Mouse (Mus musculus): ENCODE measurements around the gene Mapk7. TPM values are rescaled to one million over a fixed set of nuclear protein-coding genes. Genes with fewer than 3 reads are reported as not detected.

Gene Mapk7
- total RNA-seq (2022) = 1 to 10 TPM; 2.0 to 4.6 (median 2.3) TPM

GRCm38 (mm10) chr11:61494129-61494997 lies at the start of gene Mapk7:
Mapk7 (minus strand) TSS chr11:61494406.
- peak; percentile 96 for DNase-seq (ENCODE audit: low spot score in 2 of 2)

- no peak for DNase-seq (ENCODE audit: low spot score in 2 of 2)
Measured at GRCm38 (mm10) chr11:61541106-61541505, 46.9 kb upstream of the Mapk7 start.

- no peak for DNase-seq (ENCODE audit: low spot score in 2 of 2)
Measured at GRCm38 (mm10) chr11:61540642-61541041, 46.4 kb upstream of the Mapk7 start.

- DNase-seq (ENCODE audit: low spot score in 2 of 2) = no peak
Measured at GRCm38 (mm10) chr11:61537362-61537761, 43.2 kb upstream of the Mapk7 start.

DNA sequence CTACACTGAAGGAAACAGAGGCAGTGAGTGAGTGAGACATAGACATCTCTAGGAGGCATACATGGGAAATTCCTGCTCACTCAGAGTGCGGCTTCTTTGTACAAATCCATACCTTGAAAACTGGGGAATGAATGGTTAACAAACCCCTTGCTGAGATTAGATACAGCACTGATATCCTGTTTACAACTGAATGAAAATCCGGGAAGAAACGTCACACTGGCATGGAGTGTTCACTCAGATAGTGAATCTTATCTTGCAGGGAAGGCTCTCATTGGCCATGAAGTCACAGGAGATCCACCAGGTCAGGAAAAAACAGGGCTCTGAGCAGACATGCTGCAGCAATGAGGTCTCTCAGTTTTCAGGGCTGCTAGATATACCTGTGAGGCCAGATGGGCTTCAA lies 42.7 kb upstream of the Mapk7 start:
- no peak for DNase-seq (ENCODE audit: low spot score in 2 of 2)

DNA sequence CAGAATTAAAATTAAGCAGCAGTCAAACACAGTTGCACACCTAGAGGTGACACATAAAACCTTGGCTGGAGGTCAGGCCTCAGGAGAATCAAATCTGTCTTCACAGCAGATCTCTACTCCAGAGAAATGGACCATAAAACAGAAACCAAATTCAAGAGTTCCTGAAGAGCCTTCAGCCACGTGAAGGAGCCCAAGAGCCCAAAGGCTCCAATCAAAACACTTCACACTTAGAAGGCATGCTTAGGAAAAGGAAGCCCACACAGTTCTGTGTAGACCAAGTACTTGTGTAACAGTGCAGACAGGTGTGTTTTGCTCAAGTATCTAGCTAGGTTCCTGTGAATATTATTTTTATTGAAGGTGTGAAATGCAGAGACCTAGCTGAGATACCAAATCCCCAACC lies 41.3 kb upstream of the Mapk7 start:
- DNase-seq (ENCODE audit: low spot score in 2 of 2) = no peak

- no peak for DNase-seq (ENCODE audit: low spot score in 2 of 2)
Measured at GRCm38 (mm10) chr11:61533571-61533970, 39.4 kb upstream of the Mapk7 start.

DNA sequence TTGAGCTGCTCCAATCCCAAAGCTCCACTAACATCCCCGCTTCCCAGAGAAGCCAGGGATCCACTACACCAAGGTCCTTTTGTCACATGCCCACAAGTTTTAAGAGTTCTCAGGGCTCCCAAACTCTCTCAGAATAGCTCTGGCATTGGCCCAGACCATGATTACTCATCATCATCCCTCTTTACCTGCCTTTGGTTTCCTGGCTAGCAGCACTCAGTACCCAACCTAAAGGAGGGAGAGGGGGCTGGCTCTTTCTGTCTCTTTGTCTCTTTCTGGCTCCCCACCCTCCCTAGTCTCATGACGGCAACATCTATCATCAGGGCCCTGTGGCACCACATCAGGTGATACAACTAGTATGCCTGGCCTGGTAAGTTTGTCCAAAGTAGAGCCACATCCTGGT lies 38.6 kb upstream of the Mapk7 start:
- DNase-seq (ENCODE audit: low spot score in 2 of 2) = no peak

DNA sequence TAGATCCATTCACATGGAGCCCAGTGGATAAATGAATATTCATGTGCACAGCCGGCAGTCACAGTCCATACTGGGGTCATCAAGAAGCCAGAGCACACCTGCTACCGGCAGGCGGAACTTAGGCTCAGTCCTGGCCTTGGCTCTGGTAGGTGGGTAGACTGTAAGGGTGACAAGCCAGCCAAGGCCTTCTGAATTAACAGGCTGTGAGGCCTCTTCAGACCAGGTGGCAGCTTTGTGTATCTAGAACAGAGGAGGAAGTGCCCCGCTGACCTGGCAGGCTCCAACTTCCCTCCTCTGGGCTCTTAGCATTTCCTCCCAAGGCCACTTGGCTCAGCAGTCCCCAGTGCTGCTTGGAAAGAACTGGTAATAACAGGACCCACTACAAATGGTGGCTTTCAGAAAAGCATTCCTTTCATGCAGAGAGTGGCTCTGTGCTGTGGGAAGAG lies 35.1 kb upstream of the Mapk7 start:
- DNase-seq (ENCODE audit: low spot score in 2 of 2) = no peak

DNA sequence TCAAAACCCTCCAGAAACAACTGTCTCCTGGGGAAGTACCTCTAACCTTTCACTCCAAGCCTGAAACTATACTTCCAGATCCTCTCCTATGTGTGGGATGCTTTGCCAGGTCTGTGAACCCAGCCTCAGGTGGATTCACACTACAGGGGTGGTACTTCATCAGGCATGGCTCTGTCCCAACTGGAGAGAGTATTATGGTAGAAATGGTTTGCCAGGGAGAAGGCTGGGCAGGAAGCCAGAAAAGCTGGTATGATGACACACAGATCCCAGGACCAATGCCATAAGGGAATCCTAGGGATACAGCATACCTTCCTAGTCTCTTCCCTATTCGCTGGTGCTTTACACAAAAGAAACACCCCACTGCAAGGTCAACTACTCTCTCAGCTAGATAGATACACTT lies 32.7 kb upstream of the Mapk7 start:
- no peak for DNase-seq (ENCODE audit: low spot score in 2 of 2)

- DNase-seq (ENCODE audit: low spot score in 2 of 2) = no peak
Measured at GRCm38 (mm10) chr11:61519484-61520107, 25.4 kb upstream of the Mapk7 start.

DNA sequence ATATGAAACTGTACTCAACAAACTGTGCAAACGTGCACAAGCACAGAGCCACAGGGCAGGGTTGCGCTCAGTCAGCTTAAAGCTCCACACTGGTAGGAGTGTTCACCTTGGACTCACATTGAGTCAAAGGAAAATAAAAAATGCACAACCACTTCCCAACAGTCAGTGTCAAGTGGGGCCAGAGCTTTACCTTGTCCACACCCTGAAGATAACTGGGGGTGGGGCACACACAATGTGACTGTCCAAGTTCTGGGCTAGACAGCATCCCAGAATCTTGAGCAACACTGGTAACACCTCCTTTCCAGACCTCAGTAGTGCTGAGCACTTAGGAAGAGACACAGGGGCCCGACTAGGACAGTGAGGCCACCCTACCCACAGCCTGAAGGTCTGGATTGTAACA lies 24.7 kb upstream of the Mapk7 start:
- no peak for DNase-seq (ENCODE audit: low spot score in 2 of 2)

- DNase-seq (ENCODE audit: low spot score in 2 of 2) = no peak
Measured at GRCm38 (mm10) chr11:61517971-61518370, 23.8 kb upstream of the Mapk7 start.

DNA sequence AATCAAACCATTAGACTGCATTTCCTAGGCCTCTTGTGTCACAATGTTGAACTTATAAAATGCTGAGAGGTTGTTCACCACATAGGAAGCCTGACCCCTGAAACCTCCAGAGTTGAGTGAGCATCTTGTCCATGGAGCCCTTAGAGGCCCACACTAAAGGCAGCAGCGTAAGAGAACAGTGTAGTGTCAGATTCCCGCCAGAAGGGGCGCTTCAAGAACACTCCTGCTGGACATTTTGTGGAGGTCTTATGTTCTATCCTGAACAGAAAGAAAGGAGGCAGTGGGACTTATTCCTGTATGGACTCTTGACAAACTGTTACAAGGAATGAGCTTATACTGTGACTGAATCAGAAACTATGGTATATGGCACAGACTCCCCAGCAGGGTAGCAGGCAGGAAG lies 20.7 kb upstream of the Mapk7 start:
- no peak for DNase-seq (ENCODE audit: low spot score in 2 of 2)

DNA sequence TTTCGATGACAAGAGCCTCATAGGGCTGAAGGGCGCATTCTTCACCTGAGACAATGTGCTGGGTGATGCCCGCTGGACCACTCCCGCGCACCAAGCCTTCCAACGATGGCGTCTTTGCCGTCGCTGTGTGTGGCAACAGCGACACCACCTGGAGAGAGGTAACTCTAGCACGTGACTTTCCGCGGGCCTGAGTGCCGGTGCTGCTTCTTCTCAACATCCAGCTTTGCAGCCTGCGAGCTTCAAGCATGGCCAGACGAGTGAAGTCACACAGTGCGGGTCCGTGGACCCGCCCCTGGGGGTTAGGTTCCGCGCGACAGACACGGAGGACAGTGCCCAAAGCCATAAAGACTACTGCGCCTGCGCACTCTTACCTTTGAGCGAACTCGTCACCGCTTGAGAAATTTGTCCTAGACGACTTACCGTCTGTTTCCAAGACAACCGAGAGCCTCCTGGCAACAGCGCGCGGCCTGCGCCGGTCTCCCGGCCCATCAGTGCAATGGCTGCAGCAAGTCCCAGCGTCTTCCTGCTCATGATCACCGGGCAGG lies 10.6 kb upstream of the Mapk7 start, which contains the start of gene B9d1:
TSS of gene B9d1 (plus strand) at position 432 of the 545 bp plus-strand sequence.
- DNase-seq (ENCODE audit: low spot score in 2 of 2) = peak; percentile 92 to 93

DNA sequence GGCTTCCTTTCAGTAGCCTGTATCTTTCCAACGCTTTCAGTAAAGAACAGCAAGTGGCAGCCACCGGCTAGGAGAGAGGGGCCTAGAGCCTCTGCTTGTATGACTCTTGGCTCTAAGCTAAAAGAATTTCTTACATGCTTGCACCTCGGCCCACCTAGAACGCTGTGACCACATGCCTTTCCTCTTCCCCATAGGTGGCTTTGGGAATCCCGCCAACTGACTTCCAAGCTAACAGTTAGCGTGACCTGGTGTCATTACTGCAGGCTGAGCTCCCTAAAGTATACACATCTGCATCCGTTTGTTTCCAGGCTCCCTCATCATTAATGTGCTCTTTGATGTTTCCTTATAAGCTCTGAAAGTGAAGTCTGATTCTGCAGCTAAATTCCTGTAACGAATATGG lies 9.7 kb upstream of the Mapk7 start:
- DNase-seq (ENCODE audit: low spot score in 2 of 2) = no peak

DNA sequence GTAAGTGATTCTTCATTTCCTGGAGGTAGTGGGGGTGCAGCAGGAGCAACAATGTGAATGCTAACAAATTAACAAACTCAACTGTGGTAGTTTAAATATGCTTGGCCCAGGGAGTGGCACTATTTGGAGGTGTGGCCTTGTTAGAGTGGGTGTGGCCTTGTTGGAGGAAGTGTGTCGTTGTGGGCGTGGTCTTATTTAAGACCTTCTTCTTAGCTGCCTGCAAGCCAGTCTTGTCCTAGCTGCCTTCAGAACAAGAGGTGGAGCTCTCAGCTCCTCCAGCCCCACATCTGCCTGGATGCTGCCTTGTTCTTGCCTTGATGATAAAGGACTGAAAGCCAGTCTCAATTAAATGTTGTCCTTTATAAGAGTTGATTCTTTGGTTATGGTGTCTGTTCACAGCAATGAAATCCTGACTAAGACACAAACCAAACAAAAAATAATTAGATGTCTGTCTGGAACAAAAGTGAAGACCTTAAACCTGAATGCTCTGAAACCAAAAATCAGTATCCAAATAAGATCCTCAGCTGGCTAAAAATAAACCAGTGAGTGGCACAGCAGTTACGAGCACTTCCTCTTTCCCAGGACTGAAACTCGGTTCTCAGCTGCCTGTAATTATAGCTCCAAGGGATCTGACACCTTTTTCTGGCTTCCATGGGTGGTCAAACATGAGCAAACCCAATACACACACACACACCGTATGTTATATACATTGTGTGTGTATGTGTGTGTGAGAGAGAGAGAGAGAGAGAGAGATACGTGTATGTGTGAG lies 4.7 kb upstream of the Mapk7 start:
- no peak for DNase-seq (ENCODE audit: low spot score in 2 of 2)

DNA sequence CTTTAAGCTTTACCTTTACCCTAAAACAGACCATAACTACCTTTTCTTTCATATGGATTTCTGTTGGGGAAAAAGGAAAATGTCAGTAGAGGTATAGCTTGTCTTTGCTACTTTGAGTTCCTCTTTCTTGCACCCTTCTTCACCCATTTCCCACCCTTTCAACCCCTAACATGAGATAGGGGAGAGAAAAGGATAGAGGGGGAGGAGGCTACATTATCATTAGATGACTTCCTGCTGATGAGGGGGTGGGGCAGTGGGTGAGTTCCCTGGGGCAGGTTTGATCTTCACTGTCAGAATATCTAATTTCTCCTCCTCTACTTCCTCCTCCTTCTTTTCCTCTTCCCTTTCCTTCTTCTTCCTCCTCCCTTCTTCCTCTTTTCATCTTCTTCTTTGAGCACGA lies 3.3 kb upstream of the Mapk7 start:
- DNase-seq (ENCODE audit: low spot score in 2 of 2) = no peak

DNA sequence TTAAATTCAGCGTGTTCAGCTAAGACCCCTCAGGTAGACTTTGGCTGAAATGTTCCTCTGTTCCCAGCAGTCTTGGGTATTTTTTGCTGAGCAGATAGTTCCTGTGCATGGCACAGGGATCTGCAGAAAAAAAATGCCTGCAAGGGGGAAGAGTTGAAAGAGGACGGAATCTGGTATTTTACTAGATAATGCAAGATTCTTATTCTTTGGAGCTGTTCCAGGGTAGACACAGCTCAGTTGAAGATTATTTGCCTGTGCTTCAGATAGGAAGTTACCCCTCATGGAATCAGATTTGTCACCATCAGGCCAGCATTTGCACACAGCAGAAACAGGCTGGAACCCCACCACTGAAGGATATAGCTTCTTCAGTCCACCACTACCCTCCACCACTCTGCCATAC lies 1.3 kb upstream of the Mapk7 start:
- no peak for DNase-seq (ENCODE audit: low spot score in 2 of 2)

GRCm38 (mm10) chr11:61493525-61494128 lies 579 bp downstream of the Mapk7 start:
- DNase-seq (ENCODE audit: low spot score in 2 of 2) = no peak

- no peak for DNase-seq (ENCODE audit: low spot score in 2 of 2)
Measured at GRCm38 (mm10) chr11:61492749-61493401, 1.3 kb downstream of the Mapk7 start.

All from gastrocnemius, adult 8-10 months (tissue).